Mouse (Mus musculus): Measurements from ENCODE around the gene Pik3r1. TPM values are rescaled to one million over a fixed set of nuclear protein-coding genes. Genes with fewer than 3 reads are reported as not detected.

Pik3r1 gene
- polyA plus RNA-seq, 1 experiment from 2014 or later: 14.8 TPM

- 88% methylated on average over 9 of the region's 9 CpGs for WGBS
- H3K4me1 ChIP-seq: peaks cover 77% of the 10 kb centered on the region
These were observed 4.3 kb downstream of the Pik3r1 start for GRCm38 (mm10) chr13:101763676-101764075.

GRCm38 (mm10) chr13:101763149-101763548 is 4.9 kb downstream of the Pik3r1 start:
- H3K9me3 ChIP-seq (replicated peaks): no peaks in the 10 kb centered on the region
- 0 out of 2 replicates have a peak, but pooled peaks cover under 1% of the 10 kb centered on the region for H3K36me3 ChIP-seq
- WGBS: 85% methylated on average over 5 of the region's 5 CpGs
- peaks cover 77% of the 10 kb centered on the region for H3K4me1 ChIP-seq
- no peak overlapping the region for H3K27ac ChIP-seq (replicated peaks)
- H3K27me3 ChIP-seq (ENCODE audit: low read depth, poor library complexity, severe bottlenecking): no peaks in the 10 kb centered on the region
- DNase-seq (ENCODE audit: low spot score): no peak
- no peak overlapping the region for H3K4me3 ChIP-seq

More at GRCm38 (mm10) chr13:101763676-101764075, 4.3 kb downstream of the Pik3r1 start:
- DNase-seq (ENCODE audit: low spot score): no peak
- no peak overlapping the region for H3K4me3 ChIP-seq
- no peaks in the 10 kb centered on the region for H3K27me3 ChIP-seq (ENCODE audit: low read depth, poor library complexity, severe bottlenecking)
- H3K27ac ChIP-seq (replicated peaks): no peak overlapping the region
- H3K36me3 ChIP-seq: no peaks in the 10 kb centered on the region
- H3K9me3 ChIP-seq (replicated peaks): no peaks in the 10 kb centered on the region

- H3K4me3 ChIP-seq: no peak overlapping the region
- H3K27ac ChIP-seq (replicated peaks): no peak overlapping the region
- 69% methylated on average over 5 of the region's 5 CpGs for WGBS
- peaks cover 81% of the 10 kb centered on the region for H3K4me1 ChIP-seq
- no peaks in the 10 kb centered on the region for H3K9me3 ChIP-seq (replicated peaks)
- H3K27me3 ChIP-seq (ENCODE audit: low read depth, poor library complexity, severe bottlenecking): no peaks in the 10 kb centered on the region
- no peak for DNase-seq (ENCODE audit: low spot score)
- H3K36me3 ChIP-seq: peaks cover 14% of the 10 kb centered on the region
These were observed 6.4 kb downstream of the Pik3r1 start for GRCm38 (mm10) chr13:101761617-101762016.

GRCm38 (mm10) chr13:101760953-101761352 is 7.1 kb downstream of the Pik3r1 start:
- peaks cover 74% of the 10 kb centered on the region for H3K4me1 ChIP-seq
- 79% methylated on average over 3 of the region's 3 CpGs for WGBS
- no peak overlapping the region for H3K4me3 ChIP-seq
- H3K27me3 ChIP-seq (ENCODE audit: low read depth, poor library complexity, severe bottlenecking): no peaks in the 10 kb centered on the region
- no peaks in the 10 kb centered on the region for H3K9me3 ChIP-seq (replicated peaks)
- peaks cover 21% of the 10 kb centered on the region for H3K36me3 ChIP-seq
- DNase-seq (ENCODE audit: low spot score): no peak
- H3K27ac ChIP-seq (replicated peaks): peak overlapping the region; percentile 34; the same call in 1 of the 2 replicates

- H3K27ac ChIP-seq (replicated peaks): peak overlapping the region; percentile 34; the same call in 1 of the 2 replicates
- H3K36me3 ChIP-seq: peaks cover 25% of the 10 kb centered on the region
- H3K4me3 ChIP-seq: no peak overlapping the region
- 38% methylated on average over 8 of the region's 8 CpGs for WGBS
- H3K4me1 ChIP-seq: peaks cover 66% of the 10 kb centered on the region
- no peaks in the 10 kb centered on the region for H3K9me3 ChIP-seq (replicated peaks)
- DNase-seq (ENCODE audit: low spot score): no peak
- no peaks in the 10 kb centered on the region for H3K27me3 ChIP-seq (ENCODE audit: low read depth, poor library complexity, severe bottlenecking)
These were observed 7.9 kb downstream of the Pik3r1 start for GRCm38 (mm10) chr13:101760001-101760687.

GRCm38 (mm10) chr13:101759281-101759871 is 8.6 kb downstream of the Pik3r1 start:
- Histone ChIP-seq H3K27me3 (ENCODE audit: low read depth, poor library complexity, severe bottlenecking) (no peaks in the 10 kb centered on the region), H3K9me3 (replicated peaks) (no peaks in the 10 kb centered on the region), H3K27ac (replicated peaks) (peak overlapping the region; percentile 1; the same call in 1 of the 2 replicates), H3K4me3 (no peak overlapping the region), H3K4me1 (peaks cover 63% of the 10 kb centered on the region), H3K36me3 (peaks cover 25% of the 10 kb centered on the region)
- DNase-seq (ENCODE audit: low spot score): no peak
- WGBS: 26% methylated on average over 3 of the region's 3 CpGs

- Histone ChIP-seq H3K36me3 (peaks cover 32% of the 10 kb centered on the region), H3K4me1 (peaks cover 62% of the 10 kb centered on the region), H3K27ac (replicated peaks) (0 out of 2 replicates have a peak overlapping the region, but pooled peaks have one; percentile 7), H3K27me3 (ENCODE audit: low read depth, poor library complexity, severe bottlenecking) (no peaks in the 10 kb centered on the region), H3K4me3 (no peak overlapping the region), H3K9me3 (replicated peaks) (no peaks in the 10 kb centered on the region)
- DNase-seq (ENCODE audit: low spot score): no peak
- 90% methylated on average over 22 of the region's 22 CpGs for WGBS
These were observed 10.1 kb downstream of the Pik3r1 start for GRCm38 (mm10) chr13:101757801-101758422.

- Histone ChIP-seq H3K4me1 (peaks cover 55% of the 10 kb centered on the region), H3K27ac (replicated peaks) (no peak overlapping the region)
- WGBS: 93% methylated on average over 2 of the region's 2 CpGs
These were observed 12.8 kb downstream of the Pik3r1 start for GRCm38 (mm10) chr13:101755228-101755627.

GRCm38 (mm10) chr13:101753639-101754038 is 14.4 kb downstream of the Pik3r1 start:
- no peak for DNase-seq (ENCODE audit: low spot score)
- WGBS: 81% methylated on average over 6 of the region's 6 CpGs
- Histone ChIP-seq H3K27ac (replicated peaks) (no peak overlapping the region), H3K27me3 (ENCODE audit: low read depth, poor library complexity, severe bottlenecking) (no peaks in the 10 kb centered on the region), H3K9me3 (replicated peaks) (no peaks in the 10 kb centered on the region), H3K4me1 (peaks cover 39% of the 10 kb centered on the region), H3K4me3 (no peak overlapping the region), H3K36me3 (peaks cover 33% of the 10 kb centered on the region)

More at GRCm38 (mm10) chr13:101755228-101755627, 12.8 kb downstream of the Pik3r1 start:
- H3K9me3 ChIP-seq (replicated peaks): no peaks in the 10 kb centered on the region
- no peaks in the 10 kb centered on the region for H3K27me3 ChIP-seq (ENCODE audit: low read depth, poor library complexity, severe bottlenecking)
- no peak for DNase-seq (ENCODE audit: low spot score)
- H3K4me3 ChIP-seq: no peak overlapping the region
- peaks cover 33% of the 10 kb centered on the region for H3K36me3 ChIP-seq

GRCm38 (mm10) chr13:101751816-101752215 is 16.2 kb downstream of the Pik3r1 start:
- no peaks in the 10 kb centered on the region for H3K9me3 ChIP-seq (replicated peaks)
- 64% methylated on average over 4 of the region's 4 CpGs for WGBS
- H3K36me3 ChIP-seq: peaks cover 21% of the 10 kb centered on the region
- no peak overlapping the region for H3K27ac ChIP-seq (replicated peaks)
- H3K27me3 ChIP-seq (ENCODE audit: low read depth, poor library complexity, severe bottlenecking): no peaks in the 10 kb centered on the region
- no peak for DNase-seq (ENCODE audit: low spot score)
- no peak overlapping the region for H3K4me3 ChIP-seq
- H3K4me1 ChIP-seq: peaks cover 26% of the 10 kb centered on the region

GRCm38 (mm10) chr13:101746012-101746595 is 21.9 kb downstream of the Pik3r1 start:
- H3K27me3 ChIP-seq (ENCODE audit: low read depth, poor library complexity, severe bottlenecking): no peaks in the 10 kb centered on the region
- H3K36me3 ChIP-seq: no peaks in the 10 kb centered on the region
- WGBS: 90% methylated on average over 8 of the region's 8 CpGs
- no peaks in the 10 kb centered on the region for H3K9me3 ChIP-seq (replicated peaks)
- 0 out of 2 replicates have a peak, but pooled peaks cover 3% of the 10 kb centered on the region for H3K4me1 ChIP-seq
- no peak overlapping the region for H3K27ac ChIP-seq (replicated peaks)
- no peak overlapping the region for H3K4me3 ChIP-seq
- no peak for DNase-seq (ENCODE audit: low spot score)

GRCm38 (mm10) chr13:101744943-101745342 is 23.1 kb downstream of the Pik3r1 start:
- DNase-seq (ENCODE audit: low spot score): no peak
- H3K4me1 ChIP-seq: 0 out of 2 replicates have a peak, but pooled peaks cover 3% of the 10 kb centered on the region
- no peaks in the 10 kb centered on the region for H3K9me3 ChIP-seq (replicated peaks)
- 84% methylated on average over 5 of the region's 5 CpGs for WGBS
- no peak overlapping the region for H3K27ac ChIP-seq (replicated peaks)
- H3K4me3 ChIP-seq: no peak overlapping the region
- no peaks in the 10 kb centered on the region for H3K27me3 ChIP-seq (ENCODE audit: low read depth, poor library complexity, severe bottlenecking)
- H3K36me3 ChIP-seq: no peaks in the 10 kb centered on the region
